Mouse (Mus musculus): Measurements from ENCODE around the gene Gm39566. TPM values are rescaled to one million over a fixed set of nuclear protein-coding genes. Genes with fewer than 3 reads are reported as not detected.
A peak's percentile ranks its signal among the peaks of the same experiment; 100 is the strongest.

Gene Gm39566
- polyA plus RNA-seq, 1 experiment from 2014 or later, result not detected

DNA sequence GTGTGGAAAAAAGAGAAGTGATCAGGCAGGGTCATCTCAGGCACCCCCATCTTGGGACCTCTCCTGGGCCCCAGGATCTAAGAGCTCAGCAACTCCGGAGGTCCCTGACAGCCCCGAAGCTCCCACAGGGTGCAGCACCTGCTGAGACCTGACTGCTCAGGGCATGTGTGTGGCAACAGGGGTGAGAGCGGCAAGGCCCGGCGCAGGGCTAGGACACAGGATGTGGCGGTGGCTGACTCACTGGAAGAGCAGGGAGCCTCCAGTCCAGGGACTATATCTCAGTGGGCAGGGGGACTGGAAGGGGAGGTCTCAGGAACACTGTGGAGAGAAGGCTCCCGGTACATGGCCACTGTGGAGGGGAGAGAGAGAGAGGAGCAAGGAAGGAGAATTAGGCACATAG is 17.2 kb downstream of the Gm39566 start:
- no peak for DNase-seq (ENCODE audit: low spot score)

- DNase-seq (ENCODE audit: low spot score), result no peak
Observed at GRCm38 (mm10) chr11:69795983-69796435, 19.1 kb downstream of the Gm39566 start.

DNA sequence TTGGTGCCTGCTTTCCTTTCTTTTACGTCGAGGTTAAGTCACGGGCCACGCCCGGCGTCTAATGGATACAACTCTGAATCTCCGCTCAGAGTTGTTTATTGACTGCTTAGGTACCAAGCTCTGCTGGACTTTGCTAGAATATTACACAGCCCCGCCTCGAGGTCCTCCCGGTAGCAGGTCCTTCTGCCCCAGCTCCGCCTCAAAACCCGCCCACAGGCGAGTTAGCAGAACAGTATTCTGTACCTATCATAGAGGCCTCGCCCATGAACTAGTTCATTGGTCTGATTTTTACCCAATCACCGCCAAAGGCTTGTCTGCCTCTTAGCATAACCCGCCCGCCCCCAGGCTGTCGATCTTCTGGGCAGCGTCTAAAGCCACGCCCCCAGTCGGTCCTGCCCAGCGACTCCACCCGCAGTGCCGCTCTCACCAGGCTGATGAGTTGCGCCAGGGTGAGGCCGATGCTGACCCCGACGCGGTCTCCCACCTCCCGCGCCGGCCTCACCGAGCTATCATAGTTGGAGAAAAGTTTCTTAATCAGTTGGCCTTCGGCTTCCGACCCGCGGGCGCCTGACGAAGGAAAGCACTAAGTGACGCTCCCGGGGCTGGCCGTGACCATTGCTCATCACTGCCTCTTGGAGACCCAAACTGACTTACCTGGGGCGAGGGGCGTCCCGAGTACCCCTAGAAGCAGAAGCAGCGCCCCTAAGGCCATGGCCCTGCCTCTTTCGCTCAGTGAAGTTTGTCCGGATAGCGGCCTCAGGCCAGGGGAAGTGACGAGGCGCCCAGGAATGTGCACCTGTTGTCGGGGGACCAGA is 19.7 kb downstream of the Gm39566 start, which contains the start of gene Chrnb1:
Chrnb1 (minus strand) TSS at position 776 of the 815 bp plus-strand sequence.
- peak; percentile 93 for DNase-seq (ENCODE audit: low spot score)

DNA sequence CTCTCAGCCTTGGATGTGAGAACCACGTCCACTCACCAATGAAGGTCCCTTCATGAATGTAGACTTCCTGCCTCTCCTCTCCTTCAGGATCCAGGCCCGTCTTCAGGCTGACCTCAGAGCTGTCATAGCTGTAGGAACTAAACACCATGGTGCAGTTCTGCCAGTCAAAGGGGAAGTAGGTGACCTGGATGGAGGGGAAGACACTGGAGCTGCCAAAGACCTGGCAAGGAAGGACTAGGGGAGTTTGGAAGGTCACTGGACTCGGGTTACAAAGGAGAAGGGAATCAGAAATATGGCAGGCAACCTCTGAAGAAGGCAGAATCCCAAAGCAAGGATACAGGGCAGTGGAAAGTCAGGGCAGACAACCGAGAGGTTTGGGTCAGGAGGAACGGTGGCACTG is 21.7 kb downstream of the Gm39566 start:
- no peak for DNase-seq (ENCODE audit: low spot score)

DNA sequence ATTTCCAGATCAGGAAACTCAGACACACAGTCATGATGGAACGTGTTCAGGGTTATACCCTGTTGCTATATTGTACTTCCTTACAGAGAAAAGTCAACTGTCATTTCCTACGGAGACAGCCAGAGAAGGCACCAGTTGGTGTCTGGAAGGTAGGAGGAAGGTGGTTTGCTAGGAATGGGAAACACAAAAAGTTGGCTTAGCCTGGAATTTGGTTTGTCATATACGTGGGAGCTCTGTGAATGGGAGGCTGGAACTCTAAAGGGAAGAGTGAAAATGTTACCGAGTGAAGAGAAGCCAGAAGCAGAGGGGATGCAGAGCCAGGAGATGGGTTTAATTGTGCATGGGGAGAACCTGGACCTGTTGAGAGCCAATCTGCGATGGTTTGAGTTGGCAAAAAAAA is 23.7 kb downstream of the Gm39566 start:
- no peak for DNase-seq (ENCODE audit: low spot score)

GRCm38 (mm10) chr11:69789431-69789830 is 25.7 kb downstream of the Gm39566 start:
- DNase-seq (ENCODE audit: low spot score), result no peak

DNA sequence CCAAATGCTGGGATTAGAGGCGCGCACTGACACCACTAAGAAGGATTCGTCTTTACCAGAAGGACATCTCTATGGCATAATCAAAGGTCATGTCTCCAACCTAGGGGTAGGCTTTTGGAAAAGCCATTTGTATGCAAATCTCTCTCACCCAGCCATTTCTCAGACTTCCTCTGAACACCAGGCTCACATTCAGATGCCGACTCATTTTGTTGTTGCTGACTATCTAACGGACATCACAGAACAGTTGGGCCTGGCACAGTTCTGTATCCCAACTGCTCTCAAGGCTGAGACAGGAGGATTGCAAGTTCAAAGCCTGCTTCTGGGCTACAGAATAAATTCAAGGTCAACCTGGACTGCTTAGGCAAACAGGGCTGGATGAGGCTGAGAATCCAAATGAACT is 27.8 kb downstream of the Gm39566 start:
- no peak for DNase-seq (ENCODE audit: low spot score)

- no peak for DNase-seq (ENCODE audit: low spot score)
Observed at GRCm38 (mm10) chr11:69784793-69785272, 30.3 kb downstream of the Gm39566 start.

DNA sequence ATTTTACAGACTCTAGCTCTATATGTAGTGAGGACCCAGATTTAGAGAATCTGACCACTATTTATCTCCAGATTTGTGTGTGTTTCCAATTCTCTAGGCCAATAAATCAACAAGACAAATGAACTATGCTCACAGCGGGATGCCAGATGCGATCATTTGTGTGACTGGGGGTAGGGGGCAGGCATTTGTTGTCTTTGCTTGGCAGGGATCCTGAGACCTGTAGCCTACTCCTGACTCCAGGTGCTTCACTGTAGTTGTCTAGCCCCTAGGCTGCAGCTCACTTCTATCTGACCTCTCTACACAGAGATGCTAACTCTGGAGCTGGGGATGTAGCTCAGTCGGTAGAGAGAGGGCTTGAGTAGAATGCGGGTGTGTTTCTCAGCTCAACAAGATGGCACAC is 33.3 kb downstream of the Gm39566 start:
- no peak for DNase-seq (ENCODE audit: low spot score)

DNA sequence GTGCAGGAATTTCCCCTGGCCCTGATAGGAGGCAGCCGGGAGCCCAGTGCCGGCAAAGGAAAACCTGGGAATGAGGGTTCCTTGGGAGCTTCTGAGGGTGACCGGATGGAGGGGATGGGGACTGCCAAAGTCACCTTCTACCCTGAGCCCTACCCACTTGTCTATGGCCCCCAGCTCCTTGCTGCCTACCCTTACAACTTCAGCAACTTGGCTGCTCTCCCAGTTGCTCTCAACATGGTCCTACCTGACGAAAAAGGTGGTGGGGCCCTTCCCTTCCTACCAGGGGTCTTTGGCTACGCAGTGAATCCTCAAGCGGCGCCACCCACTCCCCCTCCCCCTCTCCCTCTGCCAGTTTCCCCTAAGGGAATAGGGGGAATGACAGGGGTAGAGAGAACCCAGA is 36.1 kb downstream of the Gm39566 start:
- DNase-seq (ENCODE audit: low spot score), result no peak

DNA sequence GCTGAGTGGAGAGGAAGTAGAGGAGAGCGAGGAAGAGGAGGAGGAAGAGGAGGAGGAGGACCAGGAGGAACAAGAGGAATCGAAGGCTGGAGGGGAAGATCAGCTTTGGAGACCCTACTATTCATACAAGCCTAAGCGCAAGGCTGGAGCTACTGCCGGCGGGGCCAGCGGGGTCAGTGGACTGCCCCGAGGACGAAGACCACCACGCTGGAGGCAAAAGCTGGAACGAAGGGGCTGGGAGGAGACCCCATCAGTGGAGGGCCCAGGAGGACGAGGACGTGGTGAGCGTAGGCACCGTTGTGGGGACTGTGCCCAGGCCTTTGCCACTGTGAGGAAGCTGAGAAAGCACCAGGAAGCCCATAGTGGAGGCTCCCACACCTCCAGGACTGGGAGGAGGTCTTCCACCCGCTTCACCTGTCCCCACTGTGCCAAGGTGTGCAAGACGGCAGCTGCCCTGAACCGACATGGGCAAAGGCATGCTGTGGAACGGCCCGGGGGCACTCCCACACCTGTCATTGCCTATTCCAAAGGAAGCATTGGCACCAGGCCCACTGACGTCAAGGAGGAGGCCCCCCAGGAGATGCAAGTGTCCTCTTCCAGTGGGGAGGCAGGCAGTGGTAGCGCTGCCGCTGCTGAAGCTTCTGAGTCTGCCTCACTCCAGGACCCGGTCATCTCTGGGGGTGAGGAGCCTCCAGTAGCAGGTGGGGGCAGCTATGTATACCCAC is 36.7 kb downstream of the Gm39566 start:
- no peak for DNase-seq (ENCODE audit: low spot score)

DNA sequence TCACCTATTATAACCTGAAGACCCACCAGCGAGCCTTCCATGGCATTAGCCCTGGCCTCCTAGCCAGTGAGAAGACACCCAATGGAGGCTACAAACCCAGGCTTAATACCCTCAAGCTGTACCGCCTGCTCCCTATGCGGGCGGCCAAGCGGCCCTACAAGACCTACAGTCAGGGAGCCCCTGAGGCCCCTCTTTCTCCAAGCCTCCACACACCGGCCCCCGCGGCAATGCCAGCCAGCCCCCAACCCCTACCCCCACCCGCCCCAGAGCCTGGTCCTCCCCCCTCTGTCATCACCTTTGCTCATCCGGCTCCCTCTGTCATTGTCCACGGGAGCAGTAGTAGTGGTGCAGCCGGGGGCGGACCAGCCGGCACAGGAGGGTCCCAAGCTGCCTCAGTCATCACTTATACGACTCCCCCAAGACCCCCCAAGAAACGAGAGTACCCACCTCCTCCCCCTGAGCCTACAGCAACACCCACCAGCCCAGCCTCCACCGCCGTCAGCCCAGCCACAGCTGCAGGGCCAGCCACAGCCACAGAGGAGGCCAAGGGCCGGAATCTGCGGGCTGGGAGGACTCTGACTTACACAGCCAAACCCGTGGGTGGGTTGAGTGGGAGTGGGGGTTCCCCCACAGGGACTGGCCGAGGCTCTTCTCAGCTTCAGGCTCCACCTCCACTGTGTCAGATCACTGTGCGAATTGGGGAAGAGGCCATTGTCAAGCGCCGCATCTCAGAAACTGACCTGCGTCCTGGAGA is 37.4 kb downstream of the Gm39566 start:
- DNase-seq (ENCODE audit: low spot score), result no peak

GRCm38 (mm10) chr11:69776488-69776887 is 38.6 kb downstream of the Gm39566 start:
- DNase-seq (ENCODE audit: low spot score), result no peak

- DNase-seq (ENCODE audit: low spot score), result no peak
Observed at GRCm38 (mm10) chr11:69775716-69776115, 39.4 kb downstream of the Gm39566 start.

DNA sequence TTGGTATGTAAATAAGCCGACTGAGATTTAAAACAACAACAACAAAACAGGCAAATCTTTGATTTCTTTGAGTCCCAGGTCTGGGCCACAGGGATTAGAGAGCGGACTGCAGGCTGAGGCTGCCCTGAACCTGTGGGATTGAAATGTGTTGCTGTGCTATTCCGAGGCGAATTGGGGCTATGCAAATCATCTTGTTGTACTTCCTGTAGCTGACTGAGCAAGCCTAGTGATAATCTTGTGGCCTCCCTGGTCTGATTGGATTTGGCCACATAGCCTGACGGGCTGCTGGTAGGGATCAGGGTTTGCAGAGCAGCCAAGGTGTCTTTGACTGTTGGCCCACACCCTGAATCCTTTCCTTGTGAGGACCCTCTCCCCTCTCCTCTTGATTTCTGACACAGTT is 40.1 kb downstream of the Gm39566 start:
- no peak for DNase-seq (ENCODE audit: low spot score)

GRCm38 (mm10) chr11:69767625-69767909 is 47.5 kb downstream of the Gm39566 start:
- DNase-seq (ENCODE audit: low spot score), result no peak

GRCm38 (mm10) chr11:69766872-69767624 is 48.0 kb downstream of the Gm39566 start:
- DNase-seq (ENCODE audit: low spot score), result no peak

DNA sequence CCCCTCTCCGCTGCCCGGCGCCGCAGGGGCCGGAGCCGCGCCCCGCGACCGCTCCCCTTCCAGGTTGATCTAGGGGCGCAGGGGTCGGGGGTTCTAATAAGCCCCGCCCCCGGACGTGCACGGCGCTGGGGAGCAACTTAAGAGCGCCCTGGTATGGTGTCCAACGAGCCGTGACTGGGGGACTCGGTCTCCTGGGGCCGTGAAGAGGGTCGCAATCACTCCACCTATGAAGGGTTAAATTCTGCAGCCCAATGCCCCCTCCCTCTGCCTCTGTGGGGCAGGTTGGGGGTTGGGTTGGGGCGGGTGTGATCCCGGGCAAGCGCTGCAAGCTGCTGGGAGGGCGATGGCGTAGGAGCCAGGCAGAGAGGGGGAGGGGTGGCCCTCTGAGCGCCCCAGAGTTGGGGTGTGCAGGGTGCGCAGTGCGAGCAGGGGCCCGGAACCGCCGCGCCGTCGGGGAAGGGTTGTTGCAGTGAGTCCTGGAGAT is 48.9 kb downstream of the Gm39566 start:
- DNase-seq (ENCODE audit: low spot score), result peak; percentile 86

GRCm38 (mm10) chr11:69765221-69766125 is 49.6 kb downstream of the Gm39566 start, which contains the start of gene Zbtb4:
TSS of gene Zbtb4 (plus strand) at chr11:69765912.
- peak; percentile 53 for DNase-seq (ENCODE audit: low spot score)

DNA sequence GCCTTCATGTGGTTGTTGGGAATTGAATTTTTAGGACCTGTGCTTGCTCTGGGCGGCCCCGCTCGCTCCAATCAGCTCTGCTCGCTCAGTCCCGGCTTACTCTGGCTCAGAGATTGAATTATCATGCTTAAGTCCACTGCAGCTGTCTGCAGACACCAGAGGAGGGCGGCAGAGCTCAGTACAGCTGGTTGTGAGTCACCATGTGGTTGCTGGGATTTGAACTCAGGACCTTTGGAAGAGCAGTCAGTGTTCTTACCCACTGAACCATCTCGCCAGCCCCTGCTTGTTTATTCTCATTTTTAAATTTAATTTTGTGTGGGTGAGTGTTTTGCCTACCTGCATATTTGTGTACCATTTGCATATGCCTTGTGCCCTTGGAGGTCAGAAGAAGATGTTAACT is 51.5 kb downstream of the Gm39566 start:
- DNase-seq (ENCODE audit: low spot score), result no peak

All from thymus, postnatal 0 days (tissue).